ENCODE assay signal across 8 mouse cellular contexts in genomic region chr16:91270982-91271549, GRCm38 (mm10). TPM values are rescaled to one million over a fixed set of nuclear protein-coding genes. Genes with fewer than 3 reads are reported as not detected.
DNase-seq lines count a peak whose midpoint lies in the region; ATAC-seq and TF ChIP-seq lines count a peak whose summit lies in the region.
"Had no signal": no experiment of that assay in that cellular context is flagged by ENCODE, and none has a peak within 500 bp of the region (broad histone marks: within the 10 kb centered on the region; RNA-seq: fewer than 3 reads in every experiment).

No protein-coding gene starts in this region.

- H3K9ac ChIP-seq in lung, embryonic 14.5 days: no peak overlapping the region
- no peak overlapping the region for H3K9ac ChIP-seq in embryonic facial prominence, embryonic 12.5 days
- peak overlapping the region; percentile 35; the same call in 1 of the 2 replicates for H3K9ac ChIP-seq in hindbrain, embryonic 15.5 days
- no peak overlapping the region for H3K9ac ChIP-seq in neural tube, embryonic 14.5 days (replicated peaks; ENCODE audit: low read depth, low read length)

- no peaks in the 10 kb centered on the region for H3K9me3 ChIP-seq in lung, embryonic 14.5 days (ENCODE audit: low read depth, low read length)
- H3K9me3 ChIP-seq in embryonic facial prominence, embryonic 12.5 days: no peaks in the 10 kb centered on the region
- H3K9me3 ChIP-seq in hindbrain, embryonic 15.5 days: no peaks in the 10 kb centered on the region
- no peaks in the 10 kb centered on the region for H3K9me3 ChIP-seq in neural tube, embryonic 14.5 days (ENCODE audit: control insufficient read depth, low read length)

- peak; percentile 15; the same call in 1 of the 2 replicates for ATAC-seq in lung, embryonic 14.5 days (ENCODE audit: insufficient read depth)
- ATAC-seq in embryonic facial prominence, embryonic 12.5 days (ENCODE audit: insufficient number of reproducible peaks, insufficient read depth, low FRiP score, low TSS enrichment): no peak
- ATAC-seq in hindbrain, embryonic 15.5 days (ENCODE audit: low FRiP score, low read depth): no peak
- no peak for ATAC-seq in neural tube, embryonic 14.5 days (ENCODE audit: low read depth)

- DNase-seq in lung, embryonic 14.5 days: no peak
- no peak for DNase-seq in lung, postnatal 25 days (ENCODE audit: low spot score)
- no peak for DNase-seq in layer of hippocampus, adult 18-20 months (ENCODE audit: low spot score in 2 of 2)
- DNase-seq in lung, adult 2 months: no peak
- DNase-seq: thymus, postnatal 25 days had no signal

- peak overlapping the region; percentile 69 for H3K4me2 ChIP-seq in lung, embryonic 14.5 days
- peak overlapping the region; percentile 77 for H3K4me2 ChIP-seq in embryonic facial prominence, embryonic 12.5 days (replicated peaks)
- H3K4me2 ChIP-seq in hindbrain, embryonic 15.5 days: peak overlapping the region; percentile 74
- no peak overlapping the region; the same call in 1 of the 2 replicates for H3K4me2 ChIP-seq in neural tube, embryonic 14.5 days (ENCODE audit: low read depth, low read length)

- H3K27ac ChIP-seq in lung, embryonic 14.5 days (ENCODE audit: low read depth): no peak overlapping the region
- no peak overlapping the region for H3K27ac ChIP-seq in embryonic facial prominence, embryonic 12.5 days
- H3K27ac ChIP-seq in hindbrain, embryonic 15.5 days (replicated peaks): peak overlapping the region; percentile 52
- no peak overlapping the region for H3K27ac ChIP-seq in neural tube, embryonic 14.5 days (ENCODE audit: low read depth, low read length)

- no peaks in the 10 kb centered on the region for H3K36me3 ChIP-seq in lung, embryonic 14.5 days (ENCODE audit: insufficient read depth)
- H3K36me3 ChIP-seq in embryonic facial prominence, embryonic 12.5 days: no peaks in the 10 kb centered on the region
- no peaks in the 10 kb centered on the region for H3K36me3 ChIP-seq in hindbrain, embryonic 15.5 days
- H3K36me3 ChIP-seq in neural tube, embryonic 14.5 days (ENCODE audit: control insufficient read depth, insufficient read depth, low read length): no peaks in the 10 kb centered on the region

- H3K4me3 ChIP-seq in lung, embryonic 14.5 days (ENCODE audit: low read depth, low read length): peak overlapping the region; percentile 38
- peak overlapping the region; percentile 43 for H3K4me3 ChIP-seq in embryonic facial prominence, embryonic 12.5 days
- H3K4me3 ChIP-seq in hindbrain, embryonic 15.5 days: peak overlapping the region; percentile 42
- peak overlapping the region; percentile 39; the same call in 1 of the 2 replicates for H3K4me3 ChIP-seq in neural tube, embryonic 14.5 days (ENCODE audit: low read depth, low read length)
- H3K4me3 ChIP-seq in lung, adult 2 months (replicated peaks; ENCODE audit: extremely low read depth, low read depth, low read length): no peak overlapping the region

- TF ChIP-seq POLR2A in lung, adult 2 months (IDR thresholded peaks at IDR 0.05; ENCODE audit: borderline replicate concordance, extremely low read depth, low read depth, low read length): no peak

- TF ChIP-seq CTCF in lung, embryonic 14.5 days (IDR thresholded peaks at IDR 0.05; ENCODE audit: low read depth): no peak
- no peak for TF ChIP-seq CTCF in lung, adult 2 months (IDR thresholded peaks at IDR 0.05; ENCODE audit: insufficient read depth, low read length)

- peaks cover 94% of the 10 kb centered on the region for H3K27me3 ChIP-seq in lung, embryonic 14.5 days (ENCODE audit: insufficient read depth, low read length)
- H3K27me3 ChIP-seq in embryonic facial prominence, embryonic 12.5 days: peaks cover 95% of the 10 kb centered on the region
- peaks cover 100% of the 10 kb centered on the region for H3K27me3 ChIP-seq in hindbrain, embryonic 15.5 days
- H3K27me3 ChIP-seq in neural tube, embryonic 14.5 days (ENCODE audit: control insufficient read depth, insufficient read depth, low read length): peaks cover 85% of the 10 kb centered on the region

- 2% methylated on average over 29 of the region's 29 CpGs for WGBS in lung, embryonic 14.5 days
- under 1% methylated on average over 29 of the region's 29 CpGs for WGBS in embryonic facial prominence, embryonic 12.5 days
- 1% methylated on average over 29 of the region's 29 CpGs for WGBS in hindbrain, embryonic 15.5 days
- WGBS in neural tube, embryonic 14.5 days: under 1% methylated on average over 29 of the region's 29 CpGs
- WGBS in lung, adult 2 months: 3% methylated on average over 29 of the region's 29 CpGs

- H3K4me1 ChIP-seq in lung, embryonic 14.5 days (ENCODE audit: insufficient read depth): no peaks in the 10 kb centered on the region
- peaks cover 19% of the 10 kb centered on the region for H3K4me1 ChIP-seq in embryonic facial prominence, embryonic 12.5 days
- H3K4me1 ChIP-seq in hindbrain, embryonic 15.5 days (replicated peaks): peaks cover 20% of the 10 kb centered on the region
- H3K4me1 ChIP-seq in neural tube, embryonic 14.5 days (ENCODE audit: control insufficient read depth, insufficient read depth, low read length): peaks cover 11% of the 10 kb centered on the region
- no peaks in the 10 kb centered on the region for H3K4me1 ChIP-seq in lung, adult 2 months (ENCODE audit: control insufficient read depth, insufficient read depth, low read length)

RNA-seq across cellular contexts. Expression of gene Olig1, which starts 1.5 kb away (rescaled TPM):
- 0.08 and 0.11 TPM in 2 replicates for polyA plus RNA-seq in lung, embryonic 14.5 days (2014; fragmentation: Nextera tagmentation; extraction: Ambion mirVana)
- polyA plus RNA-seq in embryonic facial prominence, embryonic 12.5 days (2016; fragmentation: Nextera tagmentation; extraction: Ambion mirVana): 1.9 and 5.0 TPM in 2 replicates
- polyA plus RNA-seq in hindbrain, embryonic 15.5 days (2015; fragmentation: Nextera tagmentation; extraction: Ambion mirVana): 121 and 136 TPM in 2 replicates
- polyA plus RNA-seq in neural tube, embryonic 14.5 days (2014; fragmentation: Nextera tagmentation; extraction: Ambion mirVana): 49.3 and 62.2 TPM in 2 replicates
- 100 to 1,000 TPM in 1 of 2 experiments, 10 to 100 TPM in 1; 100.0 to 102 TPM for total RNA-seq in layer of hippocampus, adult 18-20 months (2021)
- 0.05 and 0.25 TPM in 2 replicates for polyA plus RNA-seq in lung, adult 2 months (2012; rRNA removed)

RNA-seq across cellular contexts. Expression of gene Olig2, which starts 45.8 kb away (rescaled TPM):
- not detected in 2 replicates for polyA plus RNA-seq in lung, embryonic 14.5 days (2014; fragmentation: Nextera tagmentation; extraction: Ambion mirVana)
- polyA plus RNA-seq in embryonic facial prominence, embryonic 12.5 days (2016; fragmentation: Nextera tagmentation; extraction: Ambion mirVana): 1.6 and 2.9 TPM in 2 replicates
- polyA plus RNA-seq in hindbrain, embryonic 15.5 days (2015; fragmentation: Nextera tagmentation; extraction: Ambion mirVana): 15.6 and 16.2 TPM in 2 replicates
- polyA plus RNA-seq in neural tube, embryonic 14.5 days (2014; fragmentation: Nextera tagmentation; extraction: Ambion mirVana): 6.5 and 8.3 TPM in 2 replicates
- 10 to 100 TPM; 23.1 to 25.2 TPM for total RNA-seq in layer of hippocampus, adult 18-20 months (2021)
- polyA plus RNA-seq in lung, adult 2 months (2012; rRNA removed): not detected in 2 replicates
